Mouse (Mus musculus) kidney, adult 18-20 months (tissue): Measurements from ENCODE around the gene Eif2b2.

Source experiments
- DNase-seq: peaks from one replicate; pipeline ENCODE4 v3.0.0; 2021

Eif2b2 gene

DNA sequence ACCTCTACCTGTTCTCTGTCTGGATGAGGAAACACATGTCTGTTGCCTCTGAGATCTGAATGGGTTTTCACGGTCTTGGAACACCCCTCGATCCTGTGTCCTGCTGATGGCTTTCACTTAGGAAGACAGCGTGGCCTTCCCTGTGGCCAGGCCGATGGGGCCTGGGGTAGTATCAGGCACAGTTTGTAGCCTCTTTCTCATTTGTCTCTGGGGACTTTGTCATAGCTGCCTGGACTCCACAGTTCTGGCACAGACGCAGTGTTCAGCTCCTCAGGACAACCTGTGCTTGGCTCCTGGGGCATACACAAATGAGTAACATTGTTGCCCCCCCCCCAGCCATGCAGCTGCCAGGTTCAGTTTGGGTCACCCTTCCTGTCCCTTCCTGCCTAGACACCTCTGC lies 24.2 kb upstream of the Eif2b2 start:
- no peak for DNase-seq

DNA sequence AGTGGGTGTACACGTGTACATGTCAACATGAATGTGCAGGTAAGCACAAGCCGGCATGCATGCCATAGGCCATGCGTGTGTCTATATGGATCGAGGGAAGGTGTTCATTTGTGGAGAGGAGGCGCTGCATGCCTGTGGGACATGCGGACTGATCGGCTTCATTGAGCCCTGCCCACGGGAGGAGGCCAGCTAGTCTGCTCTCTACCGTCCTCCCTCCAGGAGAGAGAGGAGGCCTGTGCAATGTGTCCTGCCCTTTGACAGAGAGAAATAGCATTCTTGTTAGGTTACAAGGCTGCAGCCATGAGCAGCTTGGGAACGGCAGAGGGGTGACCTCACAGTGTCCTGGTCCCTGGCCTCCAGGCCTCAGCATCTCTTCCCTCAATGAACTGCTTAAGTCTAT lies 23.1 kb upstream of the Eif2b2 start:
- no peak for DNase-seq

DNA sequence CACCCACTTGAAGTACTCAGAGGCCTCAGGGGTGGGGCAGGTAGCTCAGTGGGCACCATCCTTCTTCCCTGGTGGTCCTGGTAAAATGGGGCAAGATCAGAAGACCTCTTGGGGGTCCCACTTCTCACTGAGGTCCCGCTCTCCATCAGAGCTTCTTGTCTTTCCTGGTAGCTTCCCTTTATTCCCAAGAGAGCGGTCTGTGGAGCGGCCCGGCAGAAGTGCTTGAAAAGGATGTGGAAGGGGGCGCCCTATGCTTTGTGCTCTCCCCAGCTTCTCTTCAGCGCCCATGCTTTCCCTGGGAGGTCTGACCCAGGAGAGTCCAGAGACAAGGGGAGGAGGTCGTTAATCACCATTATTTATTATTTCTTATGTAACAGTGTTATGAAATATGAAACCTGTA lies 21.9 kb upstream of the Eif2b2 start:
- DNase-seq = no peak

DNA sequence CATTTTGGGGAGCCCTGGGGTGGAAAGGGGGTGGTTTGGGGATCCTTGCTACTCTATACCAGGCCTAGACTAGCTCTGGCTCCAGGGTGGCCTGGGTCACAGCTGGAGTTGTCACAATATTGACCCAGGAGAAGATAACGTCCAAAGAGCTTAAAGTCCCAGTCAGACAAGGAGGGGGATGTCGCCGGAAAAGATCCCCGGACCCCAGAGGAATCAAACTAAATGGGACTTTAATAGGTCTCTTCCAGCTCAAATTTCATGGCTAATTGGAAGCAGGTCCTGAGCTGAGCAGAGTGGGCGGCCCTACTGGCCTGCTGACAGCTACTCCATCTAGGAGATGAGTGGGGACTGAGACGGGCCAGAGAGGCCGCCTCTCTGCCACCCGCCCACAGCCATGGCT lies 21.3 kb upstream of the Eif2b2 start:
- no peak for DNase-seq

DNA sequence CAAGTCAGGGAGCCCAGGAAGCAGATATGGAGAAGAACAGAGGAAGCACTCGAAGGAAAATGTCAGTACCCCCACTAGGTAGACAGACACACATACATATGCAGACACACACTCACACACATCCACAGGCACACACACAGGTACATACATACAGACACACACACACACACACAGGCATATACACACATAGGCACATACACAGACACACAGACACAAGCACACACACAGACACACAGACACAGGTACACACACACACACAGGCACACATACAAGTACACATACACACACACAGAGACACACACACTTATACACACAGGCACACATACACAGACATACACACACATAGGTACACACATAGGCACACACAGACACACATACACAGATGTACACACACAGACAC lies 19.3 kb upstream of the Eif2b2 start:
- no peak for DNase-seq

DNA sequence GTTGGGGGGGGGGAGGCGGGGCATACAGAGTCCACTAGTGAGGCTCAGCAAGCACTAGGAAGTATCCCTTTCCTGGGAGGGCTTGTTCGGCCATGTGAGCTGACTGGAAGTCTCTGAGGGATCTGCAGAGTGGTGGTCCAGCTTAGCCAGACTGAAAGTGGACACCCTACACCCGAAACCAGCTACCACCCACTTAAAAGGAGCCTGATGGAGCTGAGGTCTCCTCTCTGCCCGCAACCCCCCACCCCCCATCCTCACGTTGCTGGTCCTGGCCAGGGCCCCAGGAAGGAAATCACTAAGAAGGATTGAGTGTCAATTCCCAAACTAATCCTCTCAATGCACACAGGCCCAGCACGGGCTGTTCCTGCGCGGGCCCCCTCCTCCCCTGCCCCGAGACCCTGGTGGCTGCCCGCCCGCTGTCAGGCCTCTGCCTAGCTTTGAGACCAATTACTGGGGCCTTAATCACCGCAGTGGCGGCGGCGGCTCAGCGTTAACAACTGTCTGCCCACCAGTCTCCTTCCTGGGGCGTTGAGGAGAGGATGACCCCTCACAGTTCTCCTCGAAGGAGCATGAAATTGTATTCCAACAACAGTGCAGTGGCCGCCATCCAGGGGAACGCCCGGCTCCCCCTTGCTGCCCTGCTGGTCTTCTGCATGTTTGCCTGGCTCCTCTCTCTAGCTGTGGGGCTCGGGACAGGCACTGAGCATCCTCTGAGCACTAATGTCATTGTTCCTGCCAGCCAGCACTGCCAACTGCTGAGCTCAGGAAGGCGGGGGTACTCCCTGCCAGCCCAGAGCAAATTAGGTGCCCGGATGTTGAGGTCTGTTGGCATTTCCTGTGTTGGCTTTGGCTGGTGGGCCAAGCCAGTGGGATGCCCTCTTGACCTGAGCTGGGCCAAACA lies 18.1 kb upstream of the Eif2b2 start:
- no peak for DNase-seq

DNA sequence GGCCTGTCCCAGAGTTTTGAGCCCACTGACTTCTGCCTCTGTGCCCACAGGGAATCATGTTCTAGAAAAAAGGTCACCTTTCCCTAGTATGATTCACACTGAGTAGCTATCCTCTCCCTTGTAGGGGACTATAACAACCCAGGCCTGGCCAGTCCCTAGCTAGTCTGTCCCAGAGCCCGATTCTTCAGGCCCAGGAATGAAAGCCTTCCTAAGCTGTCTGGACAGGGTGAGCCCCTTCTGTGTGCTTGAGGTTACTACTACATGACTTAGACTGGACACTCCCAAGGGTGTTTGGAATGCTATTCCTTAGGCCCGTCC lies 17.5 kb upstream of the Eif2b2 start:
- no peak for DNase-seq

DNA sequence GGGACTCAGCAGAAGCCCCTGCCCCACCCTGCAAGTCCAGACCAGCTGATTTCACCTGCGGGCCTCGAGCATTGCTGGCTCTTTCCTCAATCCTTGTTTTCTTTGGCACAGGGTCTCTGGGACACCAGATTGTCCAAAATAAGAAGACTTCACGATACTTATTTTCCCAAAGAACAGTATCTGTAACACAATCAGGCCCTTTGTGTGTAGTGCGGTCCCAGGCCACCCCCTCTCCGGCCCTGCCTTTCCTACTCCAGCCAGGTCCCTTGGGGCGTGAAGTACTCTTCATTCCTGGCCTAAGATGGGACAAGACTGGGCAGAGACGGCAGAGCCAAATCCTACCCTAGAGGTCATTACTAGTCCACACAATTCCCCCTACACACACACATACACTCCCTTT lies 17.1 kb upstream of the Eif2b2 start:
- no peak for DNase-seq

DNA sequence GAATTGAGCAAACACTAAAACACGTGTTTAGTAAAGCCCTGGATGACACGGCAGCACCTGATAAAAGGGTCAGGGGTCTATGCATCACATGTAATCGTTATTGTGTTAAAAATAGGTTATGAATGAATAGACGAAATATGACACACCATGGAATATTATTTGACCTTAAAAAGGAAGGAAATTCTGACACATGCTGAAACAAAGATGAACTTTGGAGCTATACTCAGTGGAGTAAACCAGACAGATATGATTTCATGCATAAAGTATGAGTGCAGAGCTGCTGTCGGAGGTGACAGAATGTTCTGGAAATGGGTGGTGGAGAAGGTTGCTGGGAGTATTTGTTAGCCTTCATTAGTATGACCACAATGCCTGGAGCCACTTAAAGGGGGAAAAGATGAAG lies 15.6 kb upstream of the Eif2b2 start:
- no peak for DNase-seq

DNA sequence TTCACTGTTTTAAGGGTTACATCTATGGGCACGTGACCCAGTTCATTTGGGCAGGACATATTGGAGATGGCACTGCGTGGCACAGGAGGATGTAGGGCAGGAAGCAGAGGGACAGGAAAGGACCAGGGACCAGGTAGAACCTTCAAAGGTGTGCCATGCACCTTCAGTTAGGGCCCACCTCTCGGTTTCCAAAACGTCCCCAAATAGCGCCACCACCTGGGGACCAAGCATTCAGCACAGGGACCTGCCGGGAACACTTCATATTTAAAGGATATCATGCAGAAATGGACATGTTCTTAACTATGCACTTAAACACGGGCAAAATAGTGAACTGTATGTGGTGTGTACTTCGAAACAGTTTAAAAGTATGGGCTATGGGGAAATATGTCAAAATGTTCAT lies 15.2 kb upstream of the Eif2b2 start:
- no peak for DNase-seq

DNA sequence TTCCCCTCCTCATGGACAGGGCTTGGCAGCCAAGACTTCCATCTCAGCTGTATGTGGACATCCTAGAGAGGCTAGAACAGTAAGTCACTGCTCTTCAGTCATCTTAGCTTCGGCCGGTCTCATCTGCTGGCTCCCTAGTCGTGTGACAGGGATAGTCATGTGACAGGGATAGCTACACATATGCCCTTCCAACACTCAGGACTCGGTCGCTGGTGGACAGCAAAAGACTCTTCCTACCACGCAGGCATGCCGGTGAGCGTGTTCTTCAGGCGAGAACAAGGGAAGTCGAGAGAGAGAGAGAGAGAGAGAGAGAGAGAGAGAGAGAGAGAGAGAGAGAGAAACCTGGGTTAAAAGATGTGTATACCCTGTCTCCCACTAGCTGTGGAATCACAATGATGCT lies 13.9 kb upstream of the Eif2b2 start:
- no peak for DNase-seq

DNA sequence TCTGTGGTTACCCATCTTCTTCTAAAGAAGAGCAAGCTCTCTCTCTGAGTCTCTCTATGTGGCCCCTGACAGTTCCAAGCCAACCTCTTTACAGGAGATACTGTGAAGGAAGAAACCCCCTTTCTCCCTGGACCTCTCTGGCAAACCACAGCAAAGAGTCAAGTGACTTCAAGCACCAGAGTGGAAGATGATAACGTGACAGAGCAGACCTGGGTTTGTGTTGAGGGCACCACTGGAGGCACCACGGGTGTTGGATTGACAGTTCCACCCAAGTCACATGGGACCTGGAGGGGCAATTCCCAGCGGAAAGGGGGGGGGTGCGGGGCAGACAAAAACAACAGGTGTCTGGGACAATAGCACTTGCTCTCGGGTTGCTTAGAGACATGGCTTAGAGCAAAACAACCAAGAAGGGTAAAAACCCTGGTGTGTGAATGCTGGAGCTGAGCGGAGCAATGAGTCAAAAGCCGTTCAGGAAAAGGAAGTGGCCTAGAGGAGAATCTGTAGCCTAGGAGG lies 10.5 kb upstream of the Eif2b2 start:
- no peak for DNase-seq

DNA sequence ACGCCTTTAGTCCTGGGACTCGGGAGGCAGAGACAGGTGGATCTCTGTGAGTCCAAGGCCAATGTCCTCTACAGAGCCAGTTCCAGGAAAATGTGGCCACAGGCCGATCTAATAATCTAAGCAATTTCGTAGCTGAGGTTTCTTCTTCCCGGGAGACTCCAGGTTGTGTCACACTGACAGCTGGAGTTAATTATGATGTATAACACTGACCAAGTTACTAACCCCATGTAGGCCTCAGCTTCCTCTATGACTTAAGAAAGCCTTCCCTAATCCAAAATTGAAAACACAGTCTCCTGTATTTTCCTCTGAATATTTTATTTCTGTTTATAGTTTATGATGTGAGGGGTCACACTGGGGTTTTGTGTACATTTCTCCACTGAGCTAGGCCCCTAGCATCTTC lies 4.2 kb upstream of the Eif2b2 start:
- no peak for DNase-seq

DNA sequence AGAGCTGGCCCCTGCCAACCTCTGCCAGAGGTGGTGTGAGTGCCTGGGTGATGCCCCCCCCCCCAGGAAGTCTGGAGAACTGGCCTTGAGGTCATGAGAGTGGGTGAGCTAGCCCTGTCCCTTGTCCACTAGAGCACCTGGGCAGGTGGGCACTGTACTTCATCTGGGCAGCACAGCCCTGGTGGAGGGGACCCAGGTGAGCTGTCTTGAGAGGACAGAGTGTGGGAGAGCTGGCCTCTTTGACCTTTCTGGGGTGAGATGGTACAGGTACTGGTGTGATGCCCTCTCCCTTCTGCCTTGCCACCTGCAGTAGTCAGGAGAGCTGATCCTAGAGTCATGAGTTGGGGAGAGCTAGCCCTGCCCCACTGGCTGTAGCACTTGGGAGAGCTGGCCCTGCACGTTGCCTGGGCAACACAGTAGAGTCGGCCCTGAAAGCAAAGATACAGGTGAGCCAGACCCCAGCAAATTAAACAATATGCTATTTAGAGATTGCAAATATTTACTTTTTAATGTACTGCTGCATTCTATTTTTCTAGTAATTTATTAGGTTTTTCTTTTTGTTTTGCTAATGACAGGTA lies 1.5 kb upstream of the Eif2b2 start:
- no peak for DNase-seq

DNA sequence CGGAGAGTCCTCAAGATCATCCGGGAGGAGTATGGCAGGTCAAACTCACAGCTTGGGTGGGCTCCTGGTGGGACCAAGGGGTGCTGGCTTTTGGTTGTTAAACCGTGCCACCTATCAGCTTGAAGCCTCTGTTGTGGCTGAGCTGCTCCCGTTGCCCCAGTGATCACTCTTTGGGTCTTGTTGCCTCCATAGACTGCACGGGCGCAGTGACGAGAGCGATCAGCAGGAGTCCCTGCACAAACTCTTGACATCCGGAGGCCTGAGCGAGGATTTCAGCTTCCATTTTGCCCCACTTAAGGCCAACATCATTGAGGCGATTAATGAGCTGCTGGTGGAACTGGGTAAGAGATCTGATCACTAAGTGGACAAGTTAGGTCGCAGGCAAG lies 617 bp downstream of the Eif2b2 start:
- DNase-seq = peak; percentile 11

DNA sequence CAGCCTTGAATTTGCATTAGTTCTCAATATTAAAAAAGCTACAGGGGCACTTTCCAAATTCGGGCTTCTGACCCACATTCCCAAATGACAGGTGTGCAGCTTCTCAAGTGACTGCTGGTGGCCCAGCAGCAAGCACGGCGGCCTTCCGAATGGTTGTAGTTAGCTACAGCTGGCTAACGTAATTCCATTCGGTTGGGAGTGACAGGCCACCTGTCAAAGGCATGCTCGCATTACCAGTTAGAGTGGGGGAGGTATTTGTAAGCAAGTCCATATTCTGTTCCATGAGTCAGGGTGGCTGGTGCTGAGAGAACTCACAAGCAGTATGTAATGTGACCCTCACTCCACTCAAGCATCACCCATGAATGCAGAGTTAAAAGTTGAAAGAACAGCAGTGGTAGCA lies 7.9 kb downstream of the Eif2b2 start:
- DNase-seq = no peak

DNA sequence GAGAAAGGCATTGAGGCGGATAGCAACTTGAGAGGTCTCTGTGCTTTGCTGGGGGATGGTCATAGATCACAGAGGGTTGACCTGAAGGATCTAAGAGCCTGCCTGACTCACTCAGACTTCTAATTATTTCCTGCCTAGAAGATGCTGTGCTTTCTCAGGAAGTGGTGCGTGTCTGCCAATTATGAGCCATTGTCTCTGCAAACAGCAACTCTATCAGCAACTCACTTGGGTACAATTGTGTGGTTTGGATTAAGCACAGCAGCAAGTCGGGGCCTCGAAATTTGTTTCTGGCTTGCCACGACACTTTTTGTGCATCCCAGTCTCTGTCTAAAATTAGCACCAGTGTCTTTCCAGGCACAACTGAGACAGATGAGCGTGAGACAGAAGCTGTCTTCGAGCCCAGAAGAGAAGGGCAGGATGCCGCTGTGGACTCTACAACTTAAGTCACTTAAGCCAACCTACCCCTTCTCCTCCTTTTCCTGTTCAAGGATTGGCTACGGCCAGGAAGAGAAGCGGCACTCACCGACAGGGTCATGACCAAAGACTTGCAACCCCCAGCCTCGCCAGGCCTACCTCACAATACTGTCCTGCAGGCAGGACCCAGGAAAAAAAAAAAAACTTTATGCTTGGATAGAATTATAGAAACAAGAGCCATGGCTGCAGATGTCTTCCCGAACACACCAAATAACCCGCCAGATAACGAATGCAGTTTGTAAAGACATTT lies 8.8 kb downstream of the Eif2b2 start:
- peak; percentile 7 for DNase-seq

DNA sequence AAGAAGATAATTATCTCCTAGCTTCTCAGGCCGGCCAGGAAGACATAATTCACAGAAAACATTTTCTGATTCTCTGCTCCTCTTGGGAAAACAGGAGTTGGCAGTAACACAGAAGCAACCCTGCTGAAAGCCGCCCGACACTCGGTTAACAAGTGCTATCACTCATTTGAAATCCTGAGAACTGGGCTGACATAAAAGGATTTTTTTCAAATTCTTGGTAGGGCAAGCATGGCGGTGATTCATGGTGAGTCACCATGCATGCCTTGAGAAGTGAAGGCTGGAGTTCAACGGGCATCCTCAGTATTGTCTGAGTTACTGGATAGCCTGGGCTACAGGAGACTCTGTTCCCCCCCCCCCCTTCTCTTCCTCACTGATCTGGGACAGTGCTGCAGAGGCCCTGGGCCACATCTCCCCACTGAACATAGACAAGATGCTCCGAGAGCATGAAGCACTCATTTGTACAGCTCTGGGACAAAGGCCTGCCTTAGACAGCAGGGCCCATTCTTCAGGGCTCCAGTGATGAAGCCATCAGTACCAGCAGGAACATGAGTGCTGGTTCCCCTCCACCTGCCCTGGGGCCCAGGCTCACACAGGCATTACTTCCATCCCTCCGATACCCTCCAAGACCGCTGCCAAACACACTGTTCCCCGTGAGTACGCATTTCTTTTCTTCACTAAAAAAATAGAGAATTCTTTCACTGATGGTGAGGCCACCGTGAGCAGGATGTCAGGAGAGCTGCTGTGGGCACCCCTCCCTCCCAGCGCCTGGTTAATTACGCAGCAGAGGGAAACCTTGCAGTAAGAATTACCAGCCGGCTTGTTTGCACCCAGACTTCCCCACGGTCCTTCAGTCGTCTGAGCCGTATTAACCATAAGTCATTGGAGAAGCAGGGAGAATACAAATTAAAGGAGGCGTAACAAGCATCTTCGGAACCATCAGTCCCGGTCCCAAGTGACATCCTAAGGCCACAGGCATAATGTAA lies 14.4 kb downstream of the Eif2b2 start:
- no peak for DNase-seq

DNA sequence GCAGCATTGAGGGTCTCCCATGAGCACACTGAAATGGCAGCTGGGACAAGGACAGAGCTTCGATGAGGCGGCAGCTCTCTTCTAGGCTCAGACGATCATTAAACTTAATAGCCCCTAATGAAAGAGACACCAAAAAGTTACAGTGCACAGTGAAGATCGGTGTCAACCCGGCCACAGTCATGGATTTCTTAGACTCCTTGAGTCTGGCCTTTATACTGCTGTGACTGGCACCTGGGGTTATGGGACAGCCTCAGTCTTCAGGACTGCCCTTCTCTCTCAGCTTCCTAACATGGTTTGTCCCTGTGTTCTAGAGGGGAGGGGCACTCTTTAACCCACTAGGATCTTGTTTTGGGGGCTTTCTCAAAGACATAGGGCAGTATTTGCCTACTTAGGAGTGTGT lies 18.3 kb downstream of the Eif2b2 start:
- DNase-seq = no peak

DNA sequence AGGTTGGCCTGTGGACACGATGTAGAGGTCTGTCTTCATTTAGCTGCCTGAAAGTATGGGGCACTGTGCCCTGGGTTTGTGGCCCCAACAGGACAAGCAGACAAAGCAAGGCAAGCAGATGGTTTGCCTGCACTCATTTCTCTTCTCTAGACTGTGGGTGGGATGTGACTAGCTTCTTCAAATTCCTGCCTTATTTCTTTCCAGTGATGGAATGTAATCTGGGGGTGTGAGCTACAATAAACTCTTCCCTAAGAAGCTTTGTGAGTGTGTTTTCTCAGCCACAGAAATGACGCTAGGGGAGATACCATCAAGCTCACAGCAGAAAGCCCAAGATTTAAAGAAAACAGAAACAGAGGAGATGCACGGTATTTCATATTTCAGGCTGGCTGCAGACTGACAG lies 32.8 kb downstream of the Eif2b2 start:
- DNase-seq = no peak

DNA sequence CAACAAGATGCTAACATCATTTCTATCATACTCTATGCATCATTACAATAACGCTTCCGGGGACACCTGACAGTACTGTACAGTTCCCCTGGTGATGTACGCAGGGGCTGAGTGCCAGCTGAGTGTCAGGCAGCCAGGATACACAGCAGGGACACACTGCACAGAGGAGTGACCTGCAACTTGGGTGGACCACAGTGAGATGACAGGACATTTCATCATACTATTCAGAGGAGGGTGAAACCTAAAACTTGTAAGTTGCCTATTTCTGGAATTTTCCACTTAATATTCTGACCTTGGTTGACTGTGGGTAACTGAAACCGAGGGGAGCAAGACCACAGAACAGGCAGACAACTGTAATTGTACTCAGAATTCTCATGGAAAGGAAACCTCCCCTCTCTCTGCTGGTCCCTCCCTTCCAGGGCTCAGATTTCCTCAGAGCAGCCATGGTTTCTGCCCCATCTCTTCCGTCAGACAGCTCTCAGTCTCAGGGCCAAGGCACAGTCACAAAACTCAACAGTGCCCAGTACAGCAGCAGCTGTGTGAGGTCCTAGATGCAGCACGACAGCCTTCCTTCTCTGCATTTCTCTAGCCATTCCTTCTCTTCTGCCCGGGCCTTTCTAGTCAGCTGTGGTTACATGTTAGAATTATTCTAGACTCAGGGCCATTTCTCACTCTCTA lies 36.9 kb downstream of the Eif2b2 start:
- no peak for DNase-seq

DNA sequence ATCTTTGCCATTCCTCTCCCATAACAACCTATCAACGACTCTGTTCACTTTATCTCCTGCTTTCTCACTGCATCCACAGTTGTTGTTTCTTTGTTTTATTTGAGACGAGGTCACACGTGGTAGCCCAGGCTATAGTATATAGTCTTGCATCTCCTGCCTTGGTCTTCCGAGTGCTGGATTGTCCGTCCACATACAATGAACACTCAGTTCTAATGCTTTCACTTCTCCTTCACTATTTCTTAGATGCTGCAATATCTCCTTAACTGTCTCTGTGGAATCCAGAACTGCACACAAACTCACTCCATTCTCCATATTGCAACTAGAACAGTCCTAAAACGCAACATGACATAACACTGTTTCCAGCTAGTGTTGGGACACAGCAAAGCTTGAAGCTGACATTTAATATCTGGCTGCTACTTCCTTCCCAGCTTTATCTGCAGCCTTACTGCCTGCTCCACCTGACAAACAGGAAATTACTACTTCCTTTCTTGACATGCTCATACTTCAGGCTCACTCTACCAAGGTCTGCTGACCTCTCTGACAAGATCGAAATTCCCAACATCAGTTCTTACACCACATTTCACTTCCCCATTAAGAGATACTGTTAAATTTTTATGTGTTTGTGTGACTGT lies 37.8 kb downstream of the Eif2b2 start:
- no peak for DNase-seq
